11 mouse cellular contexts compared by ENCODE assay signal in the genomic region with DNA sequence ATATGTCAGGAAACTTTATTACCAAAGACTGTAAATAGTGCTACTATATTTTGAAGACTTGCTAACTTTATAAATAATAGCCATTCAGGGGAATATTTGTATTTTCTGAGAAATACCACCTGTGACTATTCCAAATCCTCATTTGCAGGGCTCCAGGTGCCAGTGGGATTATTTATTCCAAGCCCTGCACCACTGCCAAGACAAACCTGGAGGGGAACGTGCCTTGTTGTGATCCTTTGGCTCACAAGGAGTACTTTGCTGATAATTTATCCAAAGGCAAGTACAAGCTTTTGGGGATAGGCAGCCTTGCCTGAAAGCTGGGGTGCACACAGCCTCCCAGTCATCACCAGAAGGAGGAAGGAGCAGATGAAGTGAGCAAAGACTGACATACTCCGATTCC.
A peak's percentile ranks its signal among the peaks of the same experiment; 100 is the strongest.
DNase-seq lines count a peak whose midpoint lies in the region.
"Had no signal": no experiment of that assay in that cellular context is flagged by ENCODE, and none has a peak within 500 bp of the region (broad histone marks: within the 10 kb centered on the region; RNA-seq: fewer than 3 reads in every experiment).

No protein-coding gene starts in this region.

- DNase-seq in cerebellum, adult 11-12 months: peak; percentile 51
- DNase-seq in cerebellum, postnatal 4 days (ENCODE audit: low spot score in 2 of 2): no peak
- peak; percentile 53 for DNase-seq in brain, adult 2 months (ENCODE audit: low read depth, low spot score)
- peak; percentile 58 for DNase-seq in cerebellum, adult 9-10 months
- peak; percentile 41 to 50 for DNase-seq in cerebellum, postnatal 25 days
- DNase-seq in embryo, embryonic 10 days (ENCODE audit: low spot score): no peak
- no peak for DNase-seq in lung, postnatal 4 days
- DNase-seq: adrenal gland, adult 2 months; adrenal gland, postnatal 10 days; adrenal gland, postnatal 25 days; gastrocnemius, adult 2 months had no signal

Comparison
In these comparisons a context has a peak if more than half of its experiments do, and no peak if none do; other contexts are left out.
1. DNase-seq: peak in cerebellum, adult 11-12 months (single experiment), brain, adult 2 months (single experiment), cerebellum, adult 9-10 months (single experiment) and cerebellum, postnatal 25 days (2 of 2); none in cerebellum, postnatal 4 days (0 of 2), embryo, embryonic 10 days (single experiment) and lung, postnatal 4 days (0 of 2).